Mouse (Mus musculus): ENCODE measurements around the gene Ly75. TPM values are rescaled to one million over a fixed set of nuclear protein-coding genes. Genes with fewer than 3 reads are reported as not detected.

Ly75 gene
- polyA plus RNA-seq (2015; fragmentation: Nextera tagmentation; extraction: Ambion mirVana) = 0.52 and 0.54 TPM in 2 replicates

- H3K4me1 ChIP-seq = peaks cover 10% of the 10 kb centered on the region
- H3K9ac ChIP-seq (replicated peaks) = peak within 1 kb of the TSS; percentile 46
- WGBS = 1% methylated on average over 46 of the region's 46 CpGs
- peak within 1 kb of the TSS; percentile 86 for H3K4me2 ChIP-seq (replicated peaks)
- H3K4me3 ChIP-seq = peak within 1 kb of the TSS; percentile 49
- H3K36me3 ChIP-seq = no peaks in the 10 kb centered on the region
- no peaks in the 10 kb centered on the region for H3K9me3 ChIP-seq
- no peak within 1 kb of the TSS for H3K27ac ChIP-seq (replicated peaks)
- H3K27me3 ChIP-seq = 0 out of 2 replicates have a peak, but pooled peaks cover 14% of the 10 kb centered on the region
- peak; percentile 99 for ATAC-seq (replicated peaks)
These were observed at the start of gene Ly75 for GRCm38 (mm10) chr2:60382858-60383669. Gene Ly75 (minus strand): TSS chr2:60383303.

GRCm38 (mm10) chr2:60430315-60431021 is 47.4 kb upstream of the Ly75 start:
- Histone ChIP-seq H3K9me3 (no peaks in the 10 kb centered on the region), H3K4me2 (replicated peaks) (no peak overlapping the region), H3K36me3 (no peaks in the 10 kb centered on the region), H3K4me1 (no peaks in the 10 kb centered on the region), H3K4me3 (no peak overlapping the region), H3K9ac (replicated peaks) (no peak overlapping the region), H3K27me3 (no peaks in the 10 kb centered on the region), H3K27ac (replicated peaks) (no peak overlapping the region)
- whole genome bisulfite sequencing = 81% methylated on average over 8 of the region's 8 CpGs
- no peak for ATAC-seq (replicated peaks)

GRCm38 (mm10) chr2:60418075-60418474 is 35.0 kb upstream of the Ly75 start:
- Histone ChIP-seq H3K9me3 (no peaks in the 10 kb centered on the region), H3K27ac (replicated peaks) (no peak overlapping the region), H3K36me3 (no peaks in the 10 kb centered on the region), H3K27me3 (no peaks in the 10 kb centered on the region), H3K4me2 (replicated peaks) (no peak overlapping the region), H3K4me1 (0 out of 2 replicates have a peak, but pooled peaks cover 2% of the 10 kb centered on the region), H3K9ac (replicated peaks) (no peak overlapping the region), H3K4me3 (no peak overlapping the region)
- 12% methylated on average over 6 of the region's 6 CpGs for WGBS
- peak; percentile 60; the same call in 1 of the 2 replicates for ATAC-seq (replicated peaks)

GRCm38 (mm10) chr2:60414334-60414733 is 31.2 kb upstream of the Ly75 start:
- Histone ChIP-seq H3K36me3 (no peaks in the 10 kb centered on the region), H3K9me3 (no peaks in the 10 kb centered on the region), H3K4me2 (replicated peaks) (no peak overlapping the region), H3K27ac (replicated peaks) (no peak overlapping the region), H3K4me3 (no peak overlapping the region), H3K9ac (replicated peaks) (no peak overlapping the region), H3K27me3 (no peaks in the 10 kb centered on the region), H3K4me1 (no peaks in the 10 kb centered on the region)
- no peak for ATAC-seq (replicated peaks)
- WGBS = 50% methylated on average over 8 of the region's 8 CpGs

- Histone ChIP-seq H3K36me3 (no peaks in the 10 kb centered on the region), H3K4me1 (no peaks in the 10 kb centered on the region), H3K4me3 (no peak overlapping the region), H3K4me2 (replicated peaks) (no peak overlapping the region), H3K27ac (replicated peaks) (no peak overlapping the region), H3K9me3 (no peaks in the 10 kb centered on the region), H3K9ac (replicated peaks) (no peak overlapping the region), H3K27me3 (no peaks in the 10 kb centered on the region)
- no peak for ATAC-seq (replicated peaks)
- WGBS = 88% methylated on average over 18 of the region's 18 CpGs
These were observed 30.0 kb upstream of the Ly75 start for GRCm38 (mm10) chr2:60413006-60413650.

- Histone ChIP-seq H3K36me3 (no peaks in the 10 kb centered on the region), H3K9ac (replicated peaks) (no peak overlapping the region), H3K4me1 (no peaks in the 10 kb centered on the region), H3K4me2 (replicated peaks) (no peak overlapping the region), H3K27me3 (no peaks in the 10 kb centered on the region), H3K27ac (replicated peaks) (no peak overlapping the region), H3K4me3 (no peak overlapping the region), H3K9me3 (no peaks in the 10 kb centered on the region)
- WGBS = 82% methylated on average over 7 of the region's 7 CpGs
- no peak for ATAC-seq (replicated peaks)
These were observed 28.1 kb upstream of the Ly75 start for GRCm38 (mm10) chr2:60411181-60411580.

- H3K9me3 ChIP-seq = no peaks in the 10 kb centered on the region
- no peaks in the 10 kb centered on the region for H3K4me1 ChIP-seq
- H3K36me3 ChIP-seq = no peaks in the 10 kb centered on the region
- ATAC-seq (replicated peaks) = no peak
- no peak overlapping the region for H3K9ac ChIP-seq (replicated peaks)
- no peak overlapping the region for H3K4me2 ChIP-seq (replicated peaks)
- 87% methylated on average over 11 of the region's 11 CpGs for WGBS
- H3K27me3 ChIP-seq = no peaks in the 10 kb centered on the region
- no peak overlapping the region for H3K4me3 ChIP-seq
- no peak overlapping the region for H3K27ac ChIP-seq (replicated peaks)
These were observed 27.1 kb upstream of the Ly75 start for GRCm38 (mm10) chr2:60409989-60410763.

- Histone ChIP-seq H3K27me3 (no peaks in the 10 kb centered on the region), H3K4me1 (no peaks in the 10 kb centered on the region), H3K36me3 (no peaks in the 10 kb centered on the region), H3K4me3 (no peak overlapping the region), H3K9ac (replicated peaks) (no peak overlapping the region), H3K27ac (replicated peaks) (no peak overlapping the region), H3K4me2 (replicated peaks) (no peak overlapping the region), H3K9me3 (no peaks in the 10 kb centered on the region)
- WGBS = 40% methylated on average over 6 of the region's 6 CpGs
- ATAC-seq (replicated peaks) = no peak
These were observed 26.1 kb upstream of the Ly75 start for GRCm38 (mm10) chr2:60409194-60409593.

GRCm38 (mm10) chr2:60407387-60407786 is 24.3 kb upstream of the Ly75 start:
- Histone ChIP-seq H3K27ac (replicated peaks) (no peak overlapping the region), H3K9me3 (no peaks in the 10 kb centered on the region), H3K4me2 (replicated peaks) (no peak overlapping the region), H3K4me1 (no peaks in the 10 kb centered on the region), H3K9ac (replicated peaks) (no peak overlapping the region), H3K36me3 (no peaks in the 10 kb centered on the region), H3K4me3 (no peak overlapping the region), H3K27me3 (no peaks in the 10 kb centered on the region)
- WGBS = 82% methylated on average over 2 of the region's 2 CpGs
- no peak for ATAC-seq (replicated peaks)

GRCm38 (mm10) chr2:60405431-60405830 is 22.3 kb upstream of the Ly75 start:
- no peak for ATAC-seq (replicated peaks)
- Histone ChIP-seq H3K27me3 (no peaks in the 10 kb centered on the region), H3K4me3 (no peak overlapping the region), H3K36me3 (no peaks in the 10 kb centered on the region), H3K27ac (replicated peaks) (no peak overlapping the region), H3K9me3 (no peaks in the 10 kb centered on the region), H3K4me2 (replicated peaks) (no peak overlapping the region), H3K4me1 (no peaks in the 10 kb centered on the region), H3K9ac (replicated peaks) (no peak overlapping the region)
- WGBS = 92% methylated on average over 5 of the region's 5 CpGs

GRCm38 (mm10) chr2:60404763-60405162 is 21.7 kb upstream of the Ly75 start:
- Histone ChIP-seq H3K27me3 (no peaks in the 10 kb centered on the region), H3K9me3 (no peaks in the 10 kb centered on the region), H3K4me1 (no peaks in the 10 kb centered on the region), H3K27ac (replicated peaks) (no peak overlapping the region), H3K4me2 (replicated peaks) (no peak overlapping the region), H3K4me3 (no peak overlapping the region), H3K9ac (replicated peaks) (no peak overlapping the region), H3K36me3 (no peaks in the 10 kb centered on the region)
- ATAC-seq (replicated peaks) = no peak
- 90% methylated on average over 7 of the region's 7 CpGs for WGBS

Measured in forebrain, embryonic 15.5 days (tissue).